Mouse (Mus musculus): ENCODE data around the gene Nubpl. TPM values are rescaled to one million over a fixed set of nuclear protein-coding genes. Genes with fewer than 3 reads are reported as not detected.

Nubpl gene
- total RNA-seq, 2 experiments from 2014 or later: 1.5 TPM; not detected in 1

- no peak for ATAC-seq (replicated peaks; ENCODE audit: low FRiP score, poor library complexity, severe bottlenecking)
These were observed 217.3 kb downstream of the Nubpl start for GRCm38 (mm10) chr12:52314818-52315217.

GRCm38 (mm10) chr12:52317635-52318034 is 220.1 kb downstream of the Nubpl start:
- no peak for ATAC-seq (replicated peaks; ENCODE audit: low FRiP score, poor library complexity, severe bottlenecking)

- ATAC-seq (replicated peaks; ENCODE audit: low FRiP score, poor library complexity, severe bottlenecking): no peak
These were observed 220.9 kb downstream of the Nubpl start for GRCm38 (mm10) chr12:52318426-52318825.

- ATAC-seq (replicated peaks; ENCODE audit: low FRiP score, poor library complexity, severe bottlenecking): no peak
These were observed 221.6 kb downstream of the Nubpl start for GRCm38 (mm10) chr12:52319156-52319555.

- ATAC-seq (replicated peaks; ENCODE audit: low FRiP score, poor library complexity, severe bottlenecking): no peak
These were observed 231.0 kb downstream of the Nubpl start for GRCm38 (mm10) chr12:52328488-52328887.

- no peak for ATAC-seq (replicated peaks; ENCODE audit: low FRiP score, poor library complexity, severe bottlenecking)
These were observed 237.7 kb downstream of the Nubpl start for GRCm38 (mm10) chr12:52335142-52335765.

- no peak for ATAC-seq (replicated peaks; ENCODE audit: low FRiP score, poor library complexity, severe bottlenecking)
These were observed 240.7 kb downstream of the Nubpl start for GRCm38 (mm10) chr12:52338136-52338753.

- no peak for ATAC-seq (replicated peaks; ENCODE audit: low FRiP score, poor library complexity, severe bottlenecking)
These were observed 249.1 kb downstream of the Nubpl start for GRCm38 (mm10) chr12:52346611-52347010.

GRCm38 (mm10) chr12:52350276-52350675 is 252.7 kb downstream of the Nubpl start:
- ATAC-seq (replicated peaks; ENCODE audit: low FRiP score, poor library complexity, severe bottlenecking): no peak

GRCm38 (mm10) chr12:52359484-52359883 is 261.9 kb downstream of the Nubpl start:
- ATAC-seq (replicated peaks; ENCODE audit: low FRiP score, poor library complexity, severe bottlenecking): no peak

- no peak for ATAC-seq (replicated peaks; ENCODE audit: low FRiP score, poor library complexity, severe bottlenecking)
These were observed 262.6 kb downstream of the Nubpl start for GRCm38 (mm10) chr12:52360136-52360535.

GRCm38 (mm10) chr12:52361198-52361597 is 263.7 kb downstream of the Nubpl start:
- ATAC-seq (replicated peaks; ENCODE audit: low FRiP score, poor library complexity, severe bottlenecking): no peak

Other genes starting within 250 kb of the Nubpl start
- gene Heatr5a, start 126.4 kb upstream of the Nubpl start, total RNA-seq (2015; ENCODE audit: low replicate concordance): 18.1 and 18.6 TPM in 2 replicates
- gene Heatr5a, start 126.4 kb upstream of the Nubpl start, total RNA-seq (2017; ENCODE audit: low replicate concordance): 15.2 and 20.1 TPM in 2 replicates
- gene Dtd2, start 91.2 kb upstream of the Nubpl start, total RNA-seq (2015; ENCODE audit: low replicate concordance): 5.4 and 7.7 TPM in 2 replicates
- 5.3 and 5.9 TPM in 2 replicates for gene Dtd2, start 91.2 kb upstream of the Nubpl start, total RNA-seq (2017; ENCODE audit: low replicate concordance)
- gene Gpr33, start 69.7 kb upstream of the Nubpl start, total RNA-seq (2015; ENCODE audit: low replicate concordance): not detected in 2 replicates
- not detected in 2 replicates for gene Gpr33, start 69.7 kb upstream of the Nubpl start, total RNA-seq (2017; ENCODE audit: low replicate concordance)

Data from erythroblast, adult 5-6 weeks (primary cell).